Mouse (Mus musculus) hindbrain, postnatal 0 days (tissue): ENCODE data around the gene Tenm2. TPM values are rescaled to one million over a fixed set of nuclear protein-coding genes. Genes with fewer than 3 reads are reported as not detected.

Experiments
- ATAC-seq: fragments of 200-750 bp; cut with Nextera tagmentation; 2 replicates; pipeline ENCODE4 v1.8.0; 2017; ENCODE audit warnings: mild to moderate bottlenecking, moderate TSS enrichment, moderate library complexity
- DNase-seq: peaks from one replicate; pipeline ENCODE4 v3.0.0-alpha.2; 2015; ENCODE audit warnings: low spot score
- H3K27ac ChIP-seq: fragments of 300-500 bp; sonication (generic); 2 replicates; pipeline ENCODE4 v1.5.1; 2014; ENCODE audit warnings: mild to moderate bottlenecking
- H3K27me3 ChIP-seq: fragments of 300-500 bp; sonication (generic); 2 replicates; pipeline ENCODE4 v1.6.1; 2014; ENCODE audit warnings: low read length, mixed read lengths; ENCODE audit not compliant: insufficient read depth
- H3K36me3 ChIP-seq: fragments of 300-500 bp; sonication (generic); 2 replicates; pipeline ENCODE4 v1.6.1; 2014; ENCODE audit warnings: low read length, mixed read lengths; ENCODE audit not compliant: insufficient read depth
- H3K4me1 ChIP-seq: fragments of 300-500 bp; sonication (generic); 2 replicates; pipeline ENCODE4 v1.6.1; 2014; ENCODE audit warnings: antibody characterized with exemption, low read length, mixed read lengths; ENCODE audit not compliant: insufficient read depth
- H3K4me2 ChIP-seq: fragments of 300-500 bp; sonication (generic); 2 replicates; pipeline ENCODE4 v1.6.1; 2014; ENCODE audit warnings: low read depth, mild to moderate bottlenecking, low read length, moderate library complexity, mixed read lengths
- H3K4me3 ChIP-seq: fragments of 300-500 bp; sonication (generic); 2 replicates; pipeline ENCODE4 v1.5.1; 2014; ENCODE audit warnings: low read length
- H3K9ac ChIP-seq: fragments of 300-500 bp; sonication (generic); replicated peaks from 2 replicates; pipeline ENCODE4 v1.6.1; 2014; ENCODE audit warnings: mild to moderate bottlenecking, low read length, moderate library complexity, mixed read lengths
- H3K9me3 ChIP-seq: fragments of 300-500 bp; sonication (generic); 2 replicates; pipeline ENCODE4 v1.6.1; 2016; ENCODE audit warnings: low read length, mixed read lengths
- CTCF ChIP-seq: IDR thresholded peaks from 2 replicates; pipeline ENCODE4 v1.5.1; 2016; ENCODE audit warnings: antibody characterized with exemption, control low read depth, low read depth
- WGBS: fragments of 180-500 bp; shearing (Covaris S2); extraction: QIAGEN DNeasy Blood & Tissue Kit; methylation state at CpG from one replicate; pipeline ENCODE4 v1.1.7; 2014; 5-methylcytosine and 5-hydroxymethylcytosine counted together
- polyA plus RNA-seq: library from polyadenylated mRNA; unstranded; fragments of >200 nt; fragmentation: Nextera tagmentation; extraction: Ambion mirVana; gene quantifications from 2 replicates; pipeline ENCODE4 v1.2.1, GENCODE M21; 2015
- total RNA-seq: library from RNA; depleted of rRNA; stranded (reverse); fragments of >200 nt; gene quantifications from 2 replicates; pipeline ENCODE4 v1.2.3, GENCODE M21; 2014

Tenm2 gene
- total and polyA plus RNA-seq, 2 experiments from 2014 or later: 30.1 to 78.0 TPM

DNA sequence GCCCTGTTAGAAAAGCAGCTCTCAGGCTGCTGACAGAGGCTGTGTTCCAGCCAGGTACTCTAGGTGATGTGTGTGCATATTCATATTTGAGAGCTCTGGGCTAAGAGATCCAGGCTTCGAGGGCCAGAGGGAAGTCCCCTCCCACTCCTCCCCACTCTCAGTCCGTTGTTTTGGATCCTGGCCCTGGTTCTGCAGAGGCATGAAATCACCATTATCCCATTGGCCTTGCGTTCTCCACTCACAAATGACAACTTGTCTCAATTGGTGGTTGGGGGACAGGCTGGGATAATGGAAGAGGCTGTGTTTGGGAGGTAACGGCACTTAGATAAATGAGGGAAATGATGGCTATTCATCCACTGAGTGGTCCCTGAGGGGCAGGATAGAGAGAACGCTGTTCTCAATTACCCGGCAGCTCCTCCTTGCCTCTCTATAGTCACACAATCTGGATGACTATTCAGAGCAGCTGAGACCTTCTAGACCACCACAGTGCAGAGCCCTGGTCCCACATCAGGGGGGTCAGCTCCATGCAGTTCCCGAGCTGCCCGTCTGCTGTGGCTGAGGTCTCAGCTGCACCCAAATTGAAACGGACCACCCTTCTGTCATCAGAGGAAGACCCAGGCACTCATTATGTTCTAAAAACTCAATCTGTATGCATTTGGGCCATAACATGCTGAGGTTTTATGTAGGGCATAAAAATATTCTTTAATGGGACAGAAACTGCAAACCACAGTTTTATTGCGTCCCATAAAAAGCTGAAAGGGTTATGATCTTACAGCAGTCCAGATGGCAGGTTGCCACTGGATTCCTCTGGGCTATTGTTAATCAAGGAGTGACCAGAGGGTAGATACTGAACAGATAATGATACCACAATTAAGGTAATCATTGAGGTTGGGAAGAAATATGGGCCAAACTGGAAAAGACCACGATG lies 1226.2 kb downstream of the Tenm2 start:
- WGBS: 31% methylated on average over 11 of the region's 11 CpGs
- Histone ChIP-seq H3K27me3 (no peaks in the 10 kb centered on the region), H3K4me1 (no peaks in the 10 kb centered on the region), H3K36me3 (peaks cover 8% of the 10 kb centered on the region; the same call in 1 of the 2 replicates), H3K27ac (no peak overlapping the region), H3K9me3 (no peaks in the 10 kb centered on the region), H3K9ac (no peak overlapping the region), H3K4me3 (no peak overlapping the region), H3K4me2 (no peak overlapping the region)
- DNase-seq (peak; percentile 41), ATAC-seq (peak; percentile 73)
- no peak for TF ChIP-seq CTCF

DNA sequence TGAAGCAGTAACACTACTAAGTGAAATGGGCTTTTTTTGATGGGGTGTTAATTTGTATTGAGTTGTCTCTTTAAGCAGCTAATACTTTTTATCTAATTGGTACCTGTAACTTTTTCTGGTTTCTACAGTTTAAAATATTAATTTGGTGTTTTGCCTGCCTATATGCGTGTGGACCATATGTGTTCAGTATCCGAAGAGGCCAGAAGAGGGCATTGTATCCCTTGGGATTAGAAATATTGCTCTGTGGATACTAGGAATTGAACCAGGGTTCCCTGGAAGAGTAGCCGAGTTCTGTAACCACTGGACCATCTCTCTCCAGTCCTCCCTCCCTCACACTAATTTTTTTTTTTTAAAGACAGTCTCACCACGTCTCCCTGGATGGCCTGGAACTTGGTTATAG lies 1232.9 kb downstream of the Tenm2 start:
- H3K27ac ChIP-seq: no peak overlapping the region
- H3K27me3 ChIP-seq: no peaks in the 10 kb centered on the region
- no peak overlapping the region for H3K4me3 ChIP-seq
- H3K9me3 ChIP-seq: no peaks in the 10 kb centered on the region
- peaks cover 6% of the 10 kb centered on the region; the same call in 1 of the 2 replicates for H3K4me1 ChIP-seq
- DNase-seq: peak; percentile 30
- H3K9ac ChIP-seq: no peak overlapping the region
- 44% methylated on average over 4 of the region's 4 CpGs for WGBS
- no peak overlapping the region for H3K4me2 ChIP-seq
- TF ChIP-seq CTCF: peak; percentile 36
- no peak for ATAC-seq
- H3K36me3 ChIP-seq: peaks cover 3% of the 10 kb centered on the region; the same call in 1 of the 2 replicates

DNA sequence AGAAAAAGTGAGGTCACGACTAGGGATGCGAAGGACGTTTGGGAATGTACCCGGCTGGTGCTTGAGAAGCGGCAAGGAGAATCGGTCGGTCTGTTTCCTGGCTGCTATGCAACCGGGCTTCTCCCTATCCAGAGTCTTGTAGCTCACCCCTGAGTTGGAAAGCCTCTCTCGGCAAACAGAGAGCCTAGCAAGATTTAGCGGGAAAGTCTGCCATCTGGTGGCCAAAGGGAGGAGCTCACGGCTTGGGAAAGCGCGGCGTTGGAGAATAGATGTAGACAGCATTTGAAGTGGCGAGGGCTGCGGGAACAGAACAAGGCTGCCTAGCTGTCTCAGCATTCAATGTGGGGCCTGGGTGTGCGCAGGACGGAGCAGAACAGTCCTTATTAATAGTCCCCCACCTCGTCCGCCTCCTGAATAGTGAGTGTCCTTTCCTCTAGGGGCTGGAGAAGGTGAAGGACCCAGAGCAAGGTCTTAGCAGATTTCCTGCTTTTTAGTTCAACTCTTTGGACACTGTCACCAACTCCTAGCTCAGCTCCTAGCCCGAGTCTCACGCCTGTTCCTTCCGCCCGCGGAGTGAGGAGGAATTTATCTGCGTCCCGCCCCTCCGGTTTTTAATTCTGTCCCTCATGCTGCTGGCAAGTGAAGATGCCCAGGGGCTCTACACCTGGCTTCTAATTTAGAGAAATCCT lies 1234.3 kb downstream of the Tenm2 start:
- Histone ChIP-seq H3K27ac (peak overlapping the region; percentile 48; the same call in 1 of the 2 replicates), H3K9ac (no peak overlapping the region)

DNA sequence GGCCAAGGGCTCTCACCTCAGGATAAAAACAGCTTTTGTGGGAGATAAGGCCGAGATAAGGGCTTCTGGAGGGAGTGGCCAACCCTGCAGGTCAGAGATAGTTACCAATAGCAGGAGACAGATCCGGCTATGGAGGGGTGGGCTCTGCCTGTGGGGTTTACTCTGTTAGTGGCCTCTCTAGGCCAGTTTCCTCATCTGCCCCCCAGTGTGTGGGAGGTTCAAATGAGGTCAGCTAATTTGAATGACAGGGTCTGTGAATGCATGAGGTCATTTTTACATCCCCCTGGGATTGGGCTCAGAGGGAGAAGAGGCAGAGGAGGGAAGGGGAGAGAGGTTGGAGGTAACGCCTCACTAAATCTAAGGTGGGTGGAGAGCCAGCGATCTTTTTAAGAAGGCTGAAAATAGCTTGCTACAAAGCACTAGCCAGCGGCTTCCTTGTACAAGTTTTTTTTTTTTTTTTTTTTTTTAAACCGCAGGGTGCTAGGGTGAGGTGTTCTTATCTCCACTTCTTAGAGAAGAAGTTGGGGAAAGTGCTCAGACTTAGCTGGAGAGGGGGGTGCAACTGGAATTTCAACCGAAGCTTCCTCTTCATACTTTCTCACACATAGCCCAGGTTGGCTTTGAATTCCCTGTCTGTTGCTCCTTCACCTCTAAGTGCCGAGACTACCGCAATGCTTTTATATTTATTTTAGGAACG lies 1235.0 kb downstream of the Tenm2 start:
- H3K9ac ChIP-seq: no peak overlapping the region
- WGBS: 6% methylated on average over 10 of the region's 10 CpGs
- ATAC-seq: no peak
- H3K4me3 ChIP-seq: peak overlapping the region; percentile 21; the same call in 1 of the 2 replicates
- H3K4me2 ChIP-seq: peak overlapping the region; percentile 47
- H3K27me3 ChIP-seq: no peaks in the 10 kb centered on the region
- DNase-seq: peak; percentile 10
- H3K4me1 ChIP-seq: peaks cover 6% of the 10 kb centered on the region; the same call in 1 of the 2 replicates
- no peaks in the 10 kb centered on the region for H3K9me3 ChIP-seq
- TF ChIP-seq CTCF: no peak
- H3K27ac ChIP-seq: peak overlapping the region; percentile 48; the same call in 1 of the 2 replicates
- no peaks in the 10 kb centered on the region for H3K36me3 ChIP-seq

More for the DNA sequence above, 1234.3 kb downstream of the Tenm2 start:
- peaks cover 6% of the 10 kb centered on the region; the same call in 1 of the 2 replicates for H3K4me1 ChIP-seq
- no peaks in the 10 kb centered on the region for H3K27me3 ChIP-seq
- no peaks in the 10 kb centered on the region for H3K9me3 ChIP-seq
- peak overlapping the region; percentile 47 for H3K4me2 ChIP-seq
- 5% methylated on average over 28 of the region's 28 CpGs for WGBS
- no peaks in the 10 kb centered on the region for H3K36me3 ChIP-seq
- ATAC-seq: peak; percentile 90
- peak; percentile 96 for TF ChIP-seq CTCF
- peak; percentile 97 for DNase-seq
- peak overlapping the region; percentile 21; the same call in 1 of the 2 replicates for H3K4me3 ChIP-seq

DNA sequence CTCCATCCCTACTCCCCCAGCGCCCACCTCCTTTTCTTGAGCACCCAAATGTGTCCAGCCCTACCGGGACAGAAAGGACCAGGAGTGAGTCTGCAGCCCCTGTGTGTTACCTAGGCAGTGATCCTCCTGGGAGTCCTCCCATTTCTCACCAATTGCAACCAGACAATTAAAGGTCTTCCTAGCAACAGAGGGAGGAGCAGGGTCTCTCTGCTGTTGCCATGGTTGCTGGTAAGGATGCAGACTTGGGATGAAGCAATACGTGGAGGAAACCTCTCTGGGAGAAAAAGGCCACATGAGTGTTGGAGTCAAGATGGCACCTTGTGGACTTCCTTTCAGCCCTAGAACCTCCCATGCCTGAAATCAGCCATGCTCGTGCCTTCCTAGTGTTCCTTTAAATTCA lies 1235.7 kb downstream of the Tenm2 start:
- Histone ChIP-seq H3K4me2 (no peak overlapping the region), H3K9ac (no peak overlapping the region), H3K27me3 (no peaks in the 10 kb centered on the region), H3K36me3 (no peaks in the 10 kb centered on the region), H3K4me1 (peaks cover 6% of the 10 kb centered on the region; the same call in 1 of the 2 replicates), H3K27ac (peak overlapping the region; percentile 36), H3K4me3 (no peak overlapping the region), H3K9me3 (no peaks in the 10 kb centered on the region)
- ATAC-seq (peak; percentile 46), DNase-seq (peak; percentile 56)
- no peak for TF ChIP-seq CTCF
- 10% methylated on average over 4 of the region's 4 CpGs for WGBS

DNA sequence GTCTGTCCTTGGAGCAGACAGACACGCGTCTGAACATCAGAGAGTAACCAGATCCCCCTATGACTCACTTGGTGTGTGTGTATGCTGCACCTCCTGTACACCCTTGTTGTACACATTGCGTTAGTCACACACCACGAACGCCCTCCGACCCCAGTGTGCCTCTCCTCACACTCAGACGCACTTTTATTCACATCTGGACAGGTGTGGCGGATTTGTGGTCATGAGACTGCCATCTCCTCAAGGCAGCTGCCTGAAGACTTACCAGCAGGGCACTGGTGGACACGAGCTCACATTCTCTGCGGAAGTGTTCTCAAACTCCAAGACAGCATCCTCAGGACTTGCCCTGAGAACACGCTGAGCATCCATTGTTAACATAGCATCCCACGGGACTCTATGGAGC lies 1237.7 kb downstream of the Tenm2 start:
- Histone ChIP-seq H3K4me3 (no peak overlapping the region), H3K27me3 (no peaks in the 10 kb centered on the region), H3K9me3 (no peaks in the 10 kb centered on the region), H3K36me3 (no peaks in the 10 kb centered on the region), H3K4me1 (peaks cover 6% of the 10 kb centered on the region; the same call in 1 of the 2 replicates), H3K4me2 (no peak overlapping the region), H3K9ac (no peak overlapping the region), H3K27ac (no peak overlapping the region)
- DNase-seq (no peak), ATAC-seq (no peak)
- WGBS: 86% methylated on average over 12 of the region's 12 CpGs
- no peak for TF ChIP-seq CTCF
